Comparison of ENCODE assay signal across 18 mouse cellular contexts in genomic region chr17:84708818-84709217, GRCm38 (mm10). TPM values are rescaled to one million over a fixed set of nuclear protein-coding genes. Genes with fewer than 3 reads are reported as not detected.
A peak's percentile ranks its signal among the peaks of the same experiment; 100 is the strongest.
DNase-seq lines count a peak whose midpoint lies in the region; ATAC-seq and TF ChIP-seq lines count a peak whose summit lies in the region.
"Had no signal": no experiment of that assay in that cellular context is flagged by ENCODE, and none has a peak within 500 bp of the region (broad histone marks: within the 10 kb centered on the region; RNA-seq: fewer than 3 reads in every experiment).

No protein-coding gene starts in this region.

- no peak overlapping the region for H3K27ac ChIP-seq in lung, postnatal 0 days (ENCODE audit: low read length)
- H3K27ac ChIP-seq in forebrain, embryonic 13.5 days: no peak overlapping the region
- peak overlapping the region; percentile 63 for H3K27ac ChIP-seq in midbrain, embryonic 14.5 days (replicated peaks; ENCODE audit: low read depth, low read length)
- H3K27ac ChIP-seq: kidney, embryonic 15.5 days had no signal

- H3K4me2 ChIP-seq in lung, postnatal 0 days (replicated peaks; ENCODE audit: low read depth, low read length): 0 out of 2 replicates have a peak overlapping the region, but pooled peaks have one; percentile 35
- peak overlapping the region; percentile 36; the same call in 1 of the 2 replicates for H3K4me2 ChIP-seq in forebrain, embryonic 13.5 days
- H3K4me2 ChIP-seq in midbrain, embryonic 14.5 days (ENCODE audit: low read length): no peak overlapping the region
- H3K4me2 ChIP-seq: kidney, embryonic 15.5 days had no signal

- intact Hi-C loops in heart, postnatal 10 days (cut with DNase I): no loop called here

- H3K4me1 ChIP-seq in lung, postnatal 0 days (ENCODE audit: insufficient read depth, low read depth, low read length): no peaks in the 10 kb centered on the region
- peaks cover 30% of the 10 kb centered on the region for H3K4me1 ChIP-seq in forebrain, embryonic 13.5 days
- peaks cover 9% of the 10 kb centered on the region; the same call in 1 of the 2 replicates for H3K4me1 ChIP-seq in midbrain, embryonic 14.5 days (ENCODE audit: control insufficient read depth, insufficient read depth, low read length)
- H3K4me1 ChIP-seq: kidney, embryonic 15.5 days had no signal

- DNase-seq in lung, postnatal 0 days (ENCODE audit: low spot score): no peak
- no peak for DNase-seq in lung, postnatal 25 days (ENCODE audit: low spot score)
- DNase-seq in midbrain, embryonic 14.5 days: no peak
- DNase-seq in heart, postnatal 10 days: no peak
- DNase-seq: adrenal gland, adult 2 months; gastrocnemius, postnatal 36 days had no signal

- WGBS in lung, postnatal 0 days: 69% methylated on average over 7 of the region's 7 CpGs
- WGBS in forebrain, embryonic 13.5 days: 72% methylated on average over 7 of the region's 7 CpGs
- 85% methylated on average over 7 of the region's 7 CpGs for WGBS in midbrain, embryonic 14.5 days

- ATAC-seq in lung, postnatal 0 days: no peak
- 0 out of 2 replicates have a peak, but pooled peaks have one; percentile 14 for ATAC-seq in forebrain, embryonic 13.5 days
- ATAC-seq in midbrain, embryonic 14.5 days (ENCODE audit: low FRiP score, low TSS enrichment): no peak
- ATAC-seq in activated CD4-positive, CD25-positive, alpha-beta regulatory T cell, adult 4 months: no peak
- no peak for ATAC-seq in megakaryocyte-erythroid progenitor cell, adult 5-6 weeks (replicated peaks; ENCODE audit: low FRiP score, low TSS enrichment, poor library complexity, severe bottlenecking)
- ATAC-seq: CD4-positive, CD25-positive, alpha-beta regulatory T cell, adult 4 months had no signal

- no peaks in the 10 kb centered on the region for H3K27me3 ChIP-seq in lung, postnatal 0 days (replicated peaks; ENCODE audit: insufficient read depth, low read length)
- peaks cover 17% of the 10 kb centered on the region for H3K27me3 ChIP-seq in forebrain, embryonic 13.5 days
- H3K27me3 ChIP-seq in midbrain, embryonic 14.5 days (ENCODE audit: control insufficient read depth, insufficient read depth, low read length): no peaks in the 10 kb centered on the region
- H3K27me3 ChIP-seq: kidney, embryonic 15.5 days had no signal

- H3K9ac ChIP-seq in lung, postnatal 0 days (replicated peaks; ENCODE audit: low read depth): no peak overlapping the region
- no peak overlapping the region for H3K9ac ChIP-seq in forebrain, embryonic 13.5 days
- no peak overlapping the region for H3K9ac ChIP-seq in midbrain, embryonic 14.5 days (replicated peaks; ENCODE audit: low read length)
- H3K9ac ChIP-seq: kidney, embryonic 15.5 days had no signal

- H3K4me3 ChIP-seq in lung, postnatal 0 days (ENCODE audit: low read depth, low read length): no peak overlapping the region
- H3K4me3 ChIP-seq in forebrain, embryonic 13.5 days: no peak overlapping the region
- H3K4me3 ChIP-seq in midbrain, embryonic 14.5 days (replicated peaks; ENCODE audit: low read depth, low read length): no peak overlapping the region
- H3K4me3 ChIP-seq: kidney, embryonic 15.5 days; myocyte had no signal

- H3K9me3 ChIP-seq in lung, postnatal 0 days (ENCODE audit: low read length): no peaks in the 10 kb centered on the region
- H3K9me3 ChIP-seq in forebrain, embryonic 13.5 days (replicated peaks): no peaks in the 10 kb centered on the region
- H3K9me3 ChIP-seq in midbrain, embryonic 14.5 days (ENCODE audit: control insufficient read depth, low read length): no peaks in the 10 kb centered on the region
- H3K9me3 ChIP-seq: kidney, embryonic 15.5 days had no signal

- TF ChIP-seq EP300 in lung, postnatal 0 days (IDR thresholded peaks at IDR 0.05): no peak

- no peaks in the 10 kb centered on the region for H3K36me3 ChIP-seq in lung, postnatal 0 days (ENCODE audit: insufficient read depth, low read length)
- peaks cover 35% of the 10 kb centered on the region; the same call in 1 of the 2 replicates for H3K36me3 ChIP-seq in forebrain, embryonic 13.5 days (ENCODE audit: poor library complexity, severe bottlenecking)
- peaks cover 24% of the 10 kb centered on the region; the same call in 1 of the 2 replicates for H3K36me3 ChIP-seq in midbrain, embryonic 14.5 days (ENCODE audit: control insufficient read depth, insufficient read depth, low read length)

- TF ChIP-seq CTCF in lung, postnatal 0 days (IDR thresholded peaks at IDR 0.05): no peak

RNA-seq across cellular contexts. Expression of gene Abcg5, which starts 26.0 kb away (rescaled TPM):
- polyA plus RNA-seq in lung, postnatal 0 days (2015; fragmentation: Nextera tagmentation; extraction: Ambion mirVana): 0.40 and 0.61 TPM in 2 replicates
- 4.1 and 4.3 TPM in 2 replicates for polyA plus RNA-seq in forebrain, embryonic 13.5 days (2015; fragmentation: Nextera tagmentation; extraction: Ambion mirVana)
- 0.28 and 1.2 TPM in 2 replicates for polyA plus RNA-seq in midbrain, embryonic 14.5 days (2014; fragmentation: Nextera tagmentation; extraction: Ambion mirVana)
- not detected for polyA plus RNA-seq in activated CD4-positive, CD25-positive, alpha-beta regulatory T cell, adult 4 months (2017; shearing (Covaris generic))
- not detected in 2 replicates for total RNA-seq in megakaryocyte-erythroid progenitor cell, adult 5-6 weeks (2014; fragmentation: Nextera tagmentation)
- not detected in 2 replicates for total RNA-seq in megakaryocyte-erythroid progenitor cell, adult 5-6 weeks (2017)
- not detected for total RNA-seq in heart, postnatal 10 days (2021)
- total RNA-seq: adrenal gland, adult 2 months; gastrocnemius, postnatal 36 days; layer of hippocampus, adult 18-20 months; megakaryocyte, adult 5-6 weeks; MEL had no signal
- polyA plus RNA-seq: CD4-positive, CD25-positive, alpha-beta regulatory T cell, adult 4 months; heart, postnatal 0 days; myocyte had no signal

RNA-seq across cellular contexts. Expression of gene Abcg8, which starts 32.7 kb away (rescaled TPM):
- polyA plus RNA-seq in lung, postnatal 0 days (2015; fragmentation: Nextera tagmentation; extraction: Ambion mirVana): not detected in 2 replicates
- 0.09 and 0.37 TPM in 2 replicates for polyA plus RNA-seq in forebrain, embryonic 13.5 days (2015; fragmentation: Nextera tagmentation; extraction: Ambion mirVana)
- 0.09 TPM in 2 replicates for polyA plus RNA-seq in midbrain, embryonic 14.5 days (2014; fragmentation: Nextera tagmentation; extraction: Ambion mirVana)
- polyA plus RNA-seq in activated CD4-positive, CD25-positive, alpha-beta regulatory T cell, adult 4 months (2017; shearing (Covaris generic)): not detected
- not detected in 2 replicates for total RNA-seq in megakaryocyte-erythroid progenitor cell, adult 5-6 weeks (2014; fragmentation: Nextera tagmentation)
- not detected in 2 replicates for total RNA-seq in megakaryocyte-erythroid progenitor cell, adult 5-6 weeks (2017)
- total RNA-seq in heart, postnatal 10 days (2021): not detected
- total RNA-seq: gastrocnemius, postnatal 36 days; layer of hippocampus, adult 18-20 months; left cerebral cortex, postnatal 4 days; megakaryocyte, adult 5-6 weeks; MEL had no signal
- polyA plus RNA-seq: CD4-positive, CD25-positive, alpha-beta regulatory T cell, adult 4 months; heart, postnatal 0 days; intestine, embryonic 14.5 days had no signal
